Mouse (Mus musculus) 416B (cell line): ENCODE data around the gene Msl1.

Experiments used
- DNase-seq: peaks from one replicate; pipeline ENCODE4 v3.0.0; 2011; ENCODE audit warnings: low read depth

Msl1 gene

DNA sequence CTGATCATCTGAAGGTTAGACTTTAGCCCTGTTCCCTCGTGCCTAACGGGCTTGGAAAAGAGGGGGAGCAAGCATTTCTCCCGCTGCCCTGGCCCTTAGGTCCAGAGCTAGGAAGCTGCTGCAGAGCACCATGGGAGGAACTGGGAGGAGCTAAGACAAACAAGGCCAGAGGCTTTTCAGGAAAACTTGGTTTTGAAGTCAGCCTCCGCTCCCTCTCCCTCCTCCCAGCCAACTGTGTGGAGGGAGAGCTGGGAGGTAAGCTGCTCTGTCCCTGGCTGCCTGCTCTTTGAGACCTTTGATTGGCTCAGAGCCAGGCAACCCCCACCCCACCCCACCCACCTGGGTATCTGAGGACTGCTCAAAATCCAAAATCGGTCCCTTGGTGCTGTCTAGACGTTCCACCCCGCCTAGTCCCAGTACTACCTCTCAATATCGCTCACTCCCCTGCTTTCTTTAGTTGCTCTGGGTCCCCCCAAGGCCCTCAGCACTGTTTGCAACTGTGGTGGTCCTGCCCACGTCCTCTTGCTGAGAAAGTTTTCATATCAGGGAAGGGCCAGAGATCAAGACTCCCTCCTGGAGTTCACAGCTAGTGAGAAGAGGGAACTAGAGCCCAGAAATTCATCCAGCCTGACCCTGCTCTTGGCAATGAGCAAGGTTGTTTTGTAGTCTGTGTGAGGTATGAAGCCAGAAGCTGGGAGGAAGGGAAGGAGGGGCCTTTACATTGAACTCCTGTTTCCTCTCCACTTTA is 18.3 kb upstream of the Msl1 start:
- DNase-seq, result peak; percentile 85

DNA sequence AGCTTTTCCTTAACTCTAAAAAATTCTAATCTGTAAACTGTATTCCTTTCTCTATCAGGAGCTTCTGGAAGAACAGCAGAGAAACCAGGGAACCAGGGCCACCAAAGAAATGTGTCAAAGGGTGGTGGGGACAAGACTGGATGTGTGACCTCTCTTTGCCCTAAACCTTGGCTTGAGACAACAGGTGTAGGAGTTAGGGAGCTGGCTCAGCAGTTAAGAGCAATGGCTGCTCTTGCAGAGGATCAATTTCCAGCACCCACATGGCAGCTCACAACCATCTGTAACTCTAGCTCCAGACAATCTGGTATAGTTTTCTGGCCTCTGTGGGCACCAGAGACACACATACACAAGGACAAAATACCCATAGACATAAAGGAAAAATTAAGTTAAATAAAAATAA is 17.4 kb upstream of the Msl1 start:
- no peak for DNase-seq

DNA sequence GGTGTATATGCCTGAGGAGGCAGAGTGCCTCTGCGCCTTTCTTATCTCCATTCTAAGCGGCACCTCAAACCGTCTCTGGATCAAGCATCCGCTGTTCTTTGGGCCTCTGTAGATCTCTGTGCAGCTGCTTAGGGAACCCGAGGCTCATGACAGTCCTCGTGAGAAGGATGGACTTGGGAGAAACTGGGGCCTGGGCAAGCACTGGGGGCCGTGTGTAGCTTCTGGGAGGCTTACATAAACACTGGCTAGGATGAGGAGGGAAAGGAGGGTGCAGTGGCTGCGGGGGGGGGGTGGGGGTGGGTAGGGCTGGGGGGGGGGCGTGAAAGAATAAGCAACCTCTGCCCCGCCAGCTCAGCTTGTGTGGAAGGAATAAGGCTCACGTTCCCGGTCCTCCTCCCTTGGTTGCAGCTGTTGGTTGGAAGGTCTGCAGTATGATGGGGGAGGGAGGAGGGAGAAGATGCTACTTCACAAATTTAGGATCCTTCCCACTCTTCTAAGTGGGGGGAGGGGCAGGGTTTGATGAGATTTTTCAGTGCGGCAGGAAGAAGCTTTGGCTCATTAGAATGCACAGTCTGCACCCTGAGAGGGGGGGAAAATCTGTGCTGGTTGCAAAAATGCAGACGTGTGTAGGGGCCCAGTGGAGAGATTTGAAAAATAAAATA is 13.3 kb upstream of the Msl1 start:
- no peak for DNase-seq

DNA sequence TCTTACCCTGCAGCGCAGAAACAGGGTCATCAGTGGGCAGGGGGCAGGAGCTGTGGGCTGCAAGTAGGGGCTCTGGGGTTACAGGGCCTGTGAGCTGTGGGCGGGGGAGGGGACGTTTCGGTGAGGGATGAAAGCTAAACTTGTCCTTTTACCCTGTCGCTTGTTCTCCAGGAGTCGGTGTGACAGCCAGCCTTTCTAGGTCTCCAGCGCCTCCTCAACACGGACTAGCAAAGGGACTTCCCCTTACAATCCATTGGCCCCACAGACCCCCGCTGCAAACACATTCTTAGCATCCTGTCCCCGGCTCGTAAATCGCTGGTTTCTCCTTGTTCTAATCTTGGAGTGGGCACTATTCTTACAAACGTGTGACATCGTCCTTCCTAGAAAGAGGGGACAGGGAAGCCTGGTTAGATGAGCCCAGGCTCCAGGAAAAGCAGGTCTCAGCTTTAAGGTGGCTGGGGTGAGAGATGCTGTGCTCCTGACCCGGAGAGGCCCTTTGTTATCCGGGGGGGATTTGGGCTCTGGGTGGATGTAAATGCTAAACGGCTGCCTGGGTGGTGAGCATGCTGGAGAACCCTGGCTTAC is 12.6 kb upstream of the Msl1 start:
- peak; percentile 52 for DNase-seq

DNA sequence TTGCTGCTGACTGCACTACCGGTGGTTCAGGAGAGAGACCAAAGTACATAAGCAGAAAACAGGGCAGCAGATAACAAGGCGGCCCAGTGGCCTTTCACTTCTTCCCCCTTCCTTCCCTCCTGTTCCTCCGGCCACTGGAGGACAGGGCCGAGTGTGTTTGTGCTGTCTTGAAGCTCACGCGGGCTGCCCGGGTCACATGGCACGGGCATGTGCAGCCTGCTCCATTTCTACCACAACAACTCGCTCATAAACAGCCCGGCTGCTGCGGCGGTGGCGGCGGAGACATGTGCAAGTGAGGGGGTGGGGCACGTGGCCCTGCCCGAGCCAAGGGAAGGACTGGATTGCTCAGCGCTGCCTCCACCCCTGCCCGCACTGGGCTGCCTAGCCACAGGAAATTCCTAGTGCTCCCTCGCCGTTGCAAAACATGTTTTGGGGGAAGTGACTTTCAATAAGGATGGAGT is 12.1 kb upstream of the Msl1 start:
- peak; percentile 86 for DNase-seq

DNA sequence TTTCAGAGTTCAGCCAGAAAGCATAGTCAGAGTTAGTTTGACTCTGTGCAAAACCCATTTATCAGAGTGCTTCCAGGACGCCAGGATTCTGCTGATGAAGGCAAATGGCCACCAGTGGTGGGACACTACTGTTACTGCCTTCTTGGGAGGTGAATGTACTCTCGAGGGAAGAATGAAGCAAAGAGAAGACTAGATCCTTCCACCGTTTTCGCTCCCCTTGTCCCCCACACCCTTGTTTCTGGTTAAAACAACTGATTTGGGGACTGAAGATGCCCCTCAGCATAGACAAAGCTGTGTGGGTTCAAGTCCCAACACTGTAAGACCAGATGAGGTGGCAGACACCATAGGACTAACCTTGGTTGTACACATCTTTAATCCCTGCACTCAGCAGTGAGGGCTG is 11.2 kb upstream of the Msl1 start:
- DNase-seq, result no peak

DNA sequence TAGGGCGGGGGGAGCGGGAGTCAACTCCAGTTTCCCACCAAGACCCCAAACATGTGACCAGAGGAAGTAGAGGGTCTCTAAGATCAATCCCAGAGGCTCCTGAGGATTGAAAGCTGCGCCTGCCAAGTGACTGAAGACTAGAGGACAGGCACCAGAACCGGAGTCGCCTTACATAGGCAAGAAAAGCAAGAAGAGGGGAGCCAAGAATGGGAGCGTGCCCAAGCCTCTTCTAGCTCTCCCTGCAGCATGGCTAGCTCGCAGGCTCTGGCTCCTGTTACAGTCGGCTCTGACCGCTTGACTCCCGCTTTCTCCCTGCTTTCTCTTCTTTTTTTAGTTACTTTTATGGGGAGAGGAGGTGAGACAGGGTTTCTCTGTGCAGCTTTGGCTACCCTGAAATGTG is 10.1 kb upstream of the Msl1 start:
- no peak for DNase-seq

DNA sequence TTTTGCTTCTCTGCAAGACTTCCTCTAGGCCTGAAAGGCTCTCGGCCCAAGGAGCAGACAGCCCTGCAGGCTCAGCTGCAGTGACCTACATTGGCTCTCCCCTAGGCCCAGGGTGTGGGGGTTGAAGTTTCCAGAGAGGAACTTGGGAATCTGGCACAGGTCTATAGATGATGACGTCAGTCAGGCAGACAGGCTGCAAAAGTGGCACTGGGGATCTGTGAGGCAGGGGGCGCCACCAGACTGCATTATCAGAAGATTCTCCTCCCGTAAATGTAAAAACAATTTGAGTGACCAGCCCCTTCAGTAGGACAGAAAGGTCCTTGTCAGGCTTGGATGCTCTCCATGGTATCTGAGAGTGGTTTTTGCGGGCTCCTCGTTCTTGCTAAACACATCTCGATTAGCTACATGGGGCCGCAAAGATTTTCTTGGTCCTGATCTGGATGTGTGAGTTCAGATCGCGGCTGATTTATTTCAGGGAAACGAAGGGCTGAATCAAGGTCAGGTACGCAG is 9.5 kb upstream of the Msl1 start:
- DNase-seq, result peak; percentile 75

DNA sequence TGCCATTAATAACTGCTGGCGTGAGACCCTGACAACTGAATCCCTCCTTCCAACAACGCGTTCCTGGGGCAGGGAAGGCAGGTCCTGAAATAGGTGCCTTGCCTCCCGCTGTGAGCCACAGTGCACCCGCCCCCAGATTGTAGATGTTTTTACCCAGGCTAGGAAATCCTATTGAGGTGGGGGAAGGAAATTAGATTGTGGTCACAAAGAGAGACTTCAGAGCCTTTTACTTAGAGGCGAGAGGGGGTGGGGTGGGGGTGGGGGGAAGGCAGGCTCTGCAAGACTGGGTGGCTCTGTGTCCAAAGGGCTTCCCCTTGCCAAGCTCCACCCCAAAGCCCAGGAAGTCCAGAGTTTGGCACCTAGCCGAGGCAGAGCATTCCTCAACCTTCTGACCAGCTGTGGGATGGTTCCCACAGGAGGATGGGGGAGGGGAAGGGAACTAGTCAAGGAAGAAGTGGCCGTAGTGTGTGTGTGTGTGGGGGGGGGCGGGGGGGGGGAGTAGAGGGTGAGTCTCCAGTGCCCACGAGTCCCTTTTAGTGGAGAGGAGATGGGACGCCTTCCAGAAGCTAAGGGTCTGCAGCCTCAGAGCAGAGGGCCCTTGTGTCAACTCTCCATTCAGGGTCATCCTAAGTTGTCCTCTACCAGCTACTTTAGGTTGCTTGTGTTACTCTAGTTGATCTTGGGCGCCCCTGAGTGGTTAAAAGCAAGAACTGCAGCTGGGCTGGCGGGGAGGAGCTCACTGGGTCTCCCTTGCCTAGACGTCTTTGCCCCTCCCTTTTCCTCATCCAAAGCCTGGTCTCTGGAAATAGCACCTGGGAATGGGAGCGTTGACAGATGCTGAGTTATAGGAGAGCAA is 8.7 kb upstream of the Msl1 start:
- peak; percentile 94 for DNase-seq

DNA sequence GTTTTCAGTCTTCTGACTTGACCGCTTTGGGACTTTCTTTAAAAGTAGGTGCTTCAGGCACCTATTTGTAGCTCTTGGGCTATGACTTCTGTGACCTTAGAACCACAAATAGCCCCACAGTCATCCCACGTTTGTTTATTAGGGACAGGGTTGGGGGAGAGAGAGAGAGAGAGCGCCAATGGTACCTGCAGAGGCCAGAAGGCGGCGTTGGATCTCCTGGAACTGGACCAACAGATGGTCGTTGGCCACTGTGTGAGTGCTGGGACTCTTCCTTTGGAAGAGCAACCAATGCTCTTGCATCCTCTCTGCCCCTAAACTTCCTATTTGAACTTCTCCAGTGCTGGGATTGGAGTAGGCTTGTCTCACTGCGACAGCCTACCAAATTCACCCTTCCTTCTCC is 8.1 kb upstream of the Msl1 start:
- DNase-seq, result no peak

DNA sequence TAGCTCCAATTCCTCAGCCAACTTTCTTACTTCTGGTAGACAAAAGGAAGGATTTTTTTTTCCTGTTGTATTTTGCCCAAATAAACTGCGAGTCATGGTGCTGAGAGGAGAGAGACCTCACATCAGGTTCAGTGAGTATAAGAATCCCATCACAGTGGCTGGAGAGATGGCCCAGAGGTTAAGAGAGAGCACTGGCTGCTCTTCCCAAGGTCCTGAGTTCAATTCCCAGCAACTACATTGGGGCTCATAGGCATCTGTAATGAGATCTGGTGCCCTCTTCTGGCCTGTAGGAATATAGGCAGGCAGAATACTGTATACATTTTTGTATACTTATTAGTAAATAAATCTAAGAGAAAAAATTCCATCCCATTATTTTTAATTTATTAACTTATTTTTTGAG is 7.6 kb upstream of the Msl1 start:
- peak; percentile 61 for DNase-seq

DNA sequence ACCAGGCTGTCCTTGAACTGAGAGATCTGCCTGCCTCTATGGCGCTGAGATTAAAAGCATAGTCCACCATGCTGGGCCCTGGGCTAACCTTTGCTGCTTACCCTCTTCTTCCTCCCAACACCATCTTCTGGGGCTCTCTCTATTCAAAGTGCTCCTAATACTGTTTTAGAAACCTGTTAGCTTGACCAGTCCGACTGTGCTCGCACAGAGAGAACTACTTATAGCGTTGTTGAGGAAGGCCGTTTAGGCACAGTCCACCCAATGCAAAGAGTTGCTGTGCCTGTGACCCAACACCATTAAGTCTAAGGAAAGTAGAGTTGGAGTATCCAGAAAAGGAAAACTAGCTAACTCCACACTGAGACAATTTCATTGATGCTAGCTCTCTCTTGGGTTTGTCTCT is 7.2 kb upstream of the Msl1 start:
- DNase-seq, result peak; percentile 34

DNA sequence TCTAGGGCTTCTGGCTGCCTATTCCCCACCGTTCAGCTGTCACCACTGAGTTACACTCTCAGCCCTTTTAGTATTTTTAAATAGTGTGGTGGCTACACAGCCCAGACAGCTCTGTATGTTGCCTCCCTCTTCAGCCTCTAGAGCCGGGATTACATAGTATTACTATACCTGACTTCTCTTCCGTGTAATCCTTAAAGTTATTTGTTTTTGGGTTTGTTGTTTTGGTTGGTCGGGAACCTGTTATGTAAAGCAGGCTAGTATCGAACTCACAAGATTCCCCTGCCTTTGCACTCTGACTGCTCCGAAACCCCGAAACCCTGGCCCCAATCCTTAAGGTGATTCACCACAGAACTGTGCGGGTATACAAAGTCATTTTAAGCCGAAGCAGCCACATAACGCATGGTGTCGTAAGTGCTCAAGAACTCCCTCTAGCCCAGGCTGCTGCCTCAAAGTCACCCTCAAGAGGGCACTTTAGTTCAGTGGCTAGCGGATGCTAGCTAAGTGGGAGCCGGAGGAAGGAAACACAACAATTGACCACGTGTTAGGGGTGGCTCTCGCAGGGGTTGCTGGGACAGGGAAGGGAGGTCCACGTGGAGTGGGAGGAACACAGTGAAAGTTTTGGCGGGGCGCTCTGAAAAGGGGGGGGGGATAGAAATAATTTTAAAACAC is 6.6 kb upstream of the Msl1 start:
- DNase-seq, result peak; percentile 99

DNA sequence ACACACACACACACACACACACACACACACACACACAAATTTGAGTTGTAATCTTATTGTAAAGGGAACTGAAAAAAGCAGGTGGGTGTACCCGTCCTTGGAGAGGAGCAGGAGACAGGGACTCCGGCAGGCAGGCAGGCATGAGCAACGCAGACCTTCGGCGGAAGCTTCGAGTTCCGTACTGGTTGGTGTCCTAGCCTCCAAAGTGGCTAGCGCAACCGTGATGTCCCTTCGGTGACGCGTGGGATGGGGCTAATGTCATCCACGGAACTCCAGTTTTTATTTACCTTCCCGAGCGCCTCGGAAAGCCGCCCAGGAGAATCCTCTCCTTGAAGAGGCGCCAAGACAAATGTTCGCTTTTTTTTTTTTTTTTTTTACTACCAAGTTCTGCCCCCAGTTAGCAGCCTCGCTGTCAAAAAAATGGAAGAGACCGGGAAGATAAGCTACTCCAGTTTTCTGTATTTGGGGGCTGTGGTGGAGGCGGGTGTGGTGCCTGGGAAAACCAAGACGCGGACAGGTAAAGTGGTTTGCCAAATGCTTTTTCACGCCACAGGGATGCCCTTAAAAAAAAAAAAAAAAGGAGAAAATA is 6.0 kb upstream of the Msl1 start:
- no peak for DNase-seq

DNA sequence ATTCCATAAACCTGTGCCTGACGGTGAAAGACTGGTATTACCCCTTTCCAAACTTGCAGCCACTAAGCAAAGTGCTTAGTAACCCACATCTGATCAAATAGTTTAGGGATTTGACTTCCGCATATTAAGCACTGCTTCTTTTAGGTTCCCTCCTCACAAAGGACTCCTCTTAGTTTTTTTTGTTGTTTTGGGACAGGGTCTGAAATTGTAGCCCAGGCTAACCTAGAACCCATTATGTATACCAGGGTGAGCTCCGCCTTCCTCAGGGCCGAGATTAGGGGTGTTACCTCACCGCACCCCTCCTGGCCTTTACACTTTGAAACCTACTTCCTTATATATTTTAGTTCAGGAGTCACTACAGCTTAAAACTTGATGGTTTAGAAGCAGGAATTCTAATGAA is 5.5 kb upstream of the Msl1 start:
- peak; percentile 66 for DNase-seq

DNA sequence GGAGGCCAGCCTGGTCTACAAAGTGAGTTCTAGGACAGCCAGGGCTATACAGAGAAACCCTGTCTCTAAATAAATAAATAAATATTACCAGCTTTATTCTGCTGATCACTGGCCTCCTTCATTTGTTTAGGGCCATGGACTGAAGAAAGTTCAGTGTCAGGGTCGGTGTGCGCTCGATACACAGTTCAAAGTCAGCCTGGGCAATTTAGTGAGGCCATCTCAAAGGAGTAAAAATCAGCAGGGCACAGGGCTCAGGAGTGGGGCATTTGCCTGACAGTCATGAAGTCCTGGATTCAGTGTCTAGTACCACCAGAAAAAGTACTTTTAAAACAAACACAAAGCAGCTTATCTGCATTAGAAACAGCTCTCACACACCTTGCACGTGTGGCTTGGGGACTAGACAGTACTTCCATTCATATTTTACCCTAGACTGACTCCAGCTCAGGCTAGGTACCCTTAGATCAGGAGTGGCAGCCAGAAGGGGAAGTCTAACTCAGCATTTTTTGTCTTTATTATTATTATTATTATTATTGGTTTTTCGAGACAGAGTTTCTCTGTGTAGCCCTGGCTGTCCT is 4.6 kb upstream of the Msl1 start:
- no peak for DNase-seq

DNA sequence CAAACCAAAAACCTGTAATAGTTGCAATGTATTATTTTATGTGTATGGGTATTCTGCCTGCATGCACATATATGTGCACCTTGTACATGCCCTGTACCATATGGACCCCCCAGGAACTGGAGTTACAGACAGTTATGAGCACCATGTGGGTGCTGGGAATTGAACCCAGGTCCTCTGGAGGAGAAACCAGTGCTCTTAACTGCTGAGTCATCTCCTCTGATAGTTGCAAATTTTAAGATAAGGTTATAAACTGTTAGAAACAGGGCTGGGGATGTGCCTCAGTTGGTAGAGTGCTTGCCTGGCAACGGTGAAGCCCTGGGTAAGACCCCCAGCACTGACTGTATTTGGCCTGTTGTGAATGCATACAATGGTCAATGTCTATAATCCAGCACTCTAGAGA is 3.9 kb upstream of the Msl1 start:
- no peak for DNase-seq

DNA sequence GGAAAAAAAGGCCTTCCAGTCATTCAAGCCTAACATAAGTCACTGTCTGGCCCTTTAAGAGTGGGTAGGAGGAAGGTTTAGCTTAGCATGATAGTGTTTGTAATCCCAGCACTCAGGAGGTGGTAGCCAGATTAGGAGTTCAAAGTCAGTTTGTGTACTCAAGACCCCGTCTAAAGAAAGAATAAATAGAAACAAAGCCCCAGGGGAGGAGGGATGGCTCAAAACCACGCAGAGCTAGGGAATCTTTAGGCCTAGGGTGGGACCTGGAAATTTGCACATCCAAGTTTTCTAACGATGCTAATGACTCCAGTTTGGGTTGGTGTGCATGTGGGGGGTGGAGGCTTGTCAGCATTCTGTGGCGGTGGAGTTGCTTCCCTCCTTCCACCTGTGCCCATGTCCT is 3.2 kb upstream of the Msl1 start:
- DNase-seq, result no peak

DNA sequence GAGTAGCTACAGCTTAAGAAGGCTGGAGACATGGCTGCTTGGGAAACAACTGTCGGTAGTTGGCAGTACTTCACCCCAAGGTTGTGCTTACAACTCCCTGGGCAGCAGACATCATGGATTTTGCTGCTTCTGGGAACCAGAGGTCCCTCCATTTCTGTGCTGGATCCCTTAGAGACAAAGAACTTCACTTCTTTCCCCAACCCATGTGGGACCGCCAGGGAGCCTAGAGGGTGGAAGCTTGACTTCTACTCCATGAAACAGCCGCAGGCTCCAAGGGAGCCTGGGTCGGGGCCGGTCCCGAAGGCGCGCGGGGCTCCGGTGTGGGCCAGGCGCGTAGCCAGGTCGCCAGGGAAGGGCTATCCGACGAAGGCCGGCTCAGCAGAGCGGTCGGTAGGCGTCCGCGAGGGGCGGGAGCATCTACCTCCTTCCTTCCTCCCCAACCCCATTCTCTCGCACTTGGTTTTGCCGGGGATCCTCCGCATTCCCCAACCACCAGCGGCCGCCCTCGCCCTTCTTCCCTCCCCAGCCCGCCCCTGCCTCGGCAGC is 774 bp upstream of the Msl1 start:
- DNase-seq, result peak; percentile 80

DNA sequence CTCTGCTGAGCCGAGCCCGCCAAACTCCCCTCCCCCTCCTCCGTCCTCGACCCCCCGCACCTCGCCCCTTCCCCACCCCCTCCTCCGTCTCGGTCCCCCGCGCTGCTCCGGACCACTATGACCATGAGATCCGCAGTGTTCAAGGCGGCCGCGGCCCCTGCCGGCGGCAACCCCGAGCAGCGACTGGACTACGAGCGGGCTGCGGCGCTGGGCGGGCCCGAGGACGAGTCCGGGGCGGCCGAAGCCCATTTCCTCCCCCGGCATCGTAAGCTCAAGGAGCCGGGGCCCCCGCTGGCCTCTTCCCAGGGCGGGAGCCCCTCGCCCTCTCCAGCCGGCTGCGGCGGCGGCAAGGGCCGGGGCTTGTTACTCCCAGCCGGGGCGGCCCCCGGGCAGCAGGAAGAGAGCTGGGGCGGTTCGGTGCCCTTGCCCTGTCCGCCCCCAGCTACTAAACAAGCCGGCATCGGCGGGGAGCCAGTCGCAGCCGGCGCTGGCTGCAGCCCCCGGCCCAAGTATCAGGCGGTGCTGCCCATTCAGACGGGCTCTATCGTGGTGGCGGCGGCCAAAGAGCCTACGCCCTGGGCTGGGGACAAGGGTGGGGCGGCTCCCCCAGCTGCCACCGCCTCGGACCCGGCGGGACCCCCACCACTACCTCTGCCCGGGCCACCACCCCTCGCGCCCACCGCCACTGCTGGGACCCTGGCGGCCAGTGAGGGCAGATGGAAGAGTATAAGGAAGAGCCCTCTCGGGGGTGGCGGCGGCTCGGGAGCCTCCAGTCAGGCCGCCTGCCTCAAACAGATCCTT is 598 bp downstream of the Msl1 start:
- peak; percentile 43 for DNase-seq
